Mouse (Mus musculus) layer of hippocampus, adult 9-10 months (tissue): ENCODE results near the gene Tnnt1.
A peak's percentile ranks its signal among the peaks of the same experiment; 100 is the strongest.
"Not testable (repeated sequence)": the region's sequence is repeated elsewhere in the genome, so short reads cannot be mapped to it uniquely, and the experiment has no call there.

Experiments used
- DNase-seq: peaks from one replicate; pipeline ENCODE4 v3.0.0; 2022; ENCODE audit warnings: low spot score

Tnnt1 gene

DNA sequence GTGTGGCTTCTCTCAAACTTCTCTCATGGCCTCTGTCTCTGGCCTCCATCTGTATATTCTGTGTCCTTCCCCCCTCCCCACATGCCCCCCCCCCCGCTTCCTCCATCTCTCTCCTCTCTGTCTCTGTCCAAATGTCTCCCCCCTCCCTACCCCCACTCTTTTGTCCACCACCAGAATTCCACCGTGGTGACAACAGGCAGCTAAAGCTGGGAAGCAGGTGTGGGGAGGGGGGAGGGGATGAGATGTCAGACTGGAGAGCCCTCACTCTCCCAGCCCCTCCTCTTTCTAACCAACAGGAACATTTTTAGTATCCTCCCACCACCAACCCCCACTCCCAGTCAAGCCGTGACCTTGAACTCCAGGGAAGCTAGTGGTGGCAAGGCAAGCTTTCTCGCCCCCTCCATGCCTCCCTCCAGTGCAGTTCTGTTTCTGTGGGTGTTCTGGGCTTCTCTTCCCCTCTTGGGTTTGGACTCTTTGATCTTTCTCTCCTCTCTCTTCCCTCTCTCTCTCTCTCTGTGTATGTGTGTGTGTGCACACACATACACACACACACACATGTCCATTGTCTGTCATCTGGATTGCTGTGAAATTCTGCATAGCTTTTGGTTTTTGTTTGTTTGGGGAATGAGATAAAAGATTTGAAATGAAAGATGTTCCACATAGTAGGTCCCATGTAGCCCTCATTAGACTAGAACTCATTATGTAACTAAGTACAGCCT lies at the start of gene Tnnt1:
Gene Tnnt1 (minus strand): TSS at position 51 of the 719 bp plus-strand sequence.
- DNase-seq: no peak

DNA sequence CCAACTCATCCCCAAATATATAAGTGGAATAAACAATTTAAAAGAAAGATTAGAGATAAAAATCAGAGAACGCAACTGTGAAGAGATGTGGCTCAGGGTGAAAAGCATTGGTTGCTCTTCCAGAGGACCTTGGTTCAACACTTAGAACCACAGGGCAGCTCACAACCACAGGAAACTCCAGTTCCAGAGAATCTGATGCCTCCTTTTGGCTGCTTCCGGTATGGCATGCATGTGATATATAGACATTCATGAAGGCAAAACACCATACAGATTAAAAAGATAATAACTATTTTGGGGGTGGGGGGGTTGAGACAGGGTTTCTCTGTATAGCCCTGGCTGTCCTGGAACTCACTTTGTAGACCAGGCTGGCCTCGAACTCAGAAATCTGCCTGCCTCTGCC lies 46.5 kb upstream of the Tnnt1 start:
- no peak for DNase-seq

DNA sequence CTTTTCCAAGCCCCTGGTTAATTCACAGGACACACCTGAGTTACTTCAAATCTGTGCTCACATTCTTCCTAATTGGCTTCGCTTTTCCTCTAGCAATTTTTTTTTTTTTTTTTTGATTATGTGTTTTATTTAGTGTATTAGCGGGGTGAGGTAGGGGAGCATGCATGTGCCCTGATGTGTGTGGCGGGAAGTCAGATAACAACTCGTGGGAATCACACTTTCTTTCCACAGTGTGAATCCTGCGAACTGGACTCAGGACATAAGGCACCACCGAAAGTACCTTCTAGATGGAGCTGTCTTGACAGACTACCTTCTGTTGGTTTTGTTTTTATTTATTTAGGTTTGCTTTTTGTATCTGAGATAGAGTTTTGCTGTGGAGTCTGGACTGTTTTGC lies 41.0 kb upstream of the Tnnt1 start:
- no peak for DNase-seq

DNA sequence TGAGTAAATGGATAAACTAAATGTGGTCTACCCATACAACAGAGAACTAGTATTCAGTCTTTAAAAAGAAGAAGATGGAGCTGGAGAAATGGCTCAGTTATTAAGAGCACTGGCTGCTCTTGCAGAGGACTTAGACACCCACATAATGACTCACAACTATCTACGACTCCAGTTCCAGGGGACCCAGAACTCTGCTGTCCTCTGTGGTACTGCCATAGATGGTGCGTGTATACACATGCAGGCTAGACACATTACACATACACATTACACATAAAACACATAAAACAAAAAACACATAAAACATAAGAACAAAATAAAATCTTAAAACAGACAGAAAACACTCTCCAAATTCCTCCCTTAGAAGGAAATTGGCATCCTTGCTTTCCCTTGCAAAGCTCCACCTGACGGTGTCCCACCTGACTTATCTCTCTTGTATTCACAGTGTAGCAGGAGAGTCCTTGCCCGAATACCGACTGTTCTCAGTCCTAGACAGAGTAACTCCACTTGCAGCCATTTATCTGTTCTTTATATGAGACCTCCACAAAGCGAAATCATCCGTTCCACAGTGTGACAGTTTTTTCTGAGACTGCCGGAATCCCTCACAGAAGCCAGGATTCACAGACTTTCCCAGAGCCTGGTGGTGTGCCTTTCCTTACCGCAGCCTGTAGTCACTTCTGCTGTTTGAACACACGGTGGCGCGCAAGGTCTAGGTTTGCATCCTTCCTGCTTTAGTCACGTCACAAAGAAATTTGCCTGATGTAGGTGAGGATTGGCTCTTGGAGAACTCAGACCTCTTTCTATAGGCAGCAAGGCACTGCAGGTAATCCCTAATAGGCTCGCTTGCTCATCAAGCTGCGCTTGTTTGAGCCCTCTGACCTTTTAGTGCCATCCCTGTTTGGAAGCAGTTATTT lies 40.3 kb upstream of the Tnnt1 start:
- DNase-seq: peak; percentile 67

DNA sequence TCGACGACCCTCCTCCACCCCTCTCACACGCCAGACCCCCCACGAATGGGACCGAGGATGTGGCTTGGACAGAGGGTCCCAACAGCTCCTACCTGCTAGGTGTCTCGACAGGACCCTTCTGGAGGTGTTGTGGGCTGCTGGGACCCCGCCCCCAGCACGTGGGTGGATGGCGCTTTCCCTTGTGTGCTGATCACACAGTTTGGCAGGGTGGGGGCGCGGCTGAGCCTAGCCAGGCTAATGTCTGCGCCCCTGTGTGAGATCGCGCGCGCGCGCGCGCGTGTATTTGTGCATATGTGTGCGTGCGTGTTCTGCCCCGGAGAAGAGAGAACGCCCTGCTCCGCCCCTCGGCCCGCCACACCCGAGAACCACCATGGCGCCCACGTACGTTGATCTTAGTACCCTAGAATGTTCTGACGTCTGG lies 31.0 kb upstream of the Tnnt1 start, which contains the start of gene Syt5:
Gene Syt5 (minus strand): TSS at position 321 of the 421 bp plus-strand sequence.
- no peak for DNase-seq

DNA sequence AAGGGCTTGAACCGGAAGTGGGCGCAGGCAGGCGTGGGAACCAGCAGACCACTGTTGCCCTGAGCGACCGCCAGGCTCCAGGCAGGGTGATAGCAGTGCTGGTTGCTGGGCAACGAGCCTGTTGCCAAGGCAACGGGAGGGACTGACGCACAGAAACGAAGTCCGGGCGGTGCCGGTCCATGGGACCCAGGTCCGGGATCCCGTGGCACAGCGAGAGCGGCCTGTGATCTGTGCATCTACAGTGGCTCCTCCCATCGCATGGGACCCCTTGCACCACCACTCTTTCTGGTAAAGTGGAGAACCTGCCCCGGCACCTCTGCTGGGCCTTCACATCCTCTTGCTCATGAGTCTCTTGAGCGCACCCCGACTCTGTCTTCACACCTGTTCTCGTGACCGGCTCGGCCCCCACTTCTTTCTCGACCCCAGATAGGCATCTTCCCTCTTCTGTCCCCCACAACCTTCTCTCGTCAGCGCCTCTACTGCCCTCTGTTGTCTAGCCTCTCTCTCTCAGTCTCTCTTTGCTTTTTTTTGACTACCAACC lies 30.5 kb upstream of the Tnnt1 start:
- peak; percentile 86 for DNase-seq

DNA sequence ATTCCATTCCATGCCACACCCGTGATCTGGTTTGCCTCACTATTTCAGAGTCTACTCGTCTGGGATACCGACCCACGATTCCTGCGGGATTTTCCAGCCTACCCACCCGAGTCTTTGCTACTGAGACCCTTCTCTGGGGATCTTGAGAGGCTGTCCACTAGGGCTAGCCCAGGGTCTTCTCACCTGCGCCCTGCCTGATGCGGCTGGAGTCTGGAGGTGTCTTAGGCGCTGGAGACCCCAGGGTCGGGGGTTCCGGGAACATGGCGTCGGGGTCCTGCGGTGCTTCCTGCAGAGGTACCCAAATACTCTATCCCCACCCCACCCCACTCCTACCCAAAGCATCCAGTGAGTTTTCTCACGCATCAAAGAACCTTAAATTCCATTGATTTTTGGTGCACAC lies 29.9 kb upstream of the Tnnt1 start:
- no peak for DNase-seq

DNA sequence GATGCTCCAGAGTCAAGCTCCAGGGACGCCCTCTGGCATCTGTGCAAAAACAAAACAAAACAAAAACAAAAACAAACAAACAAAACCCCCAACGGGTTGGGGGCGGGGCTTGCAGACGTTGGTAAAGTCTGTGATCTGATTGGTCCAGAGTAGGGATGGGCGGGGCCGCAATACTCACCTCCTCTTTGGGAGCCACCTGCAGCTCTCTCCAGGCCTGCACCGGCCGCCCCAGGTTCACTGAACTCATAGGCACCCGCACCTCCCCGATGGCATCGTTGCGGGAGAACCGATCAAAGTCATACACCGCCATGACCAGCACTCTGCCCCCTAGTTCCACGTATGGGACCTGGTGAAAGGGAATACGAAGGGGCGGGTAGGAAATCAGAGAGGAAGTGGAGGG lies 25.8 kb upstream of the Tnnt1 start:
- DNase-seq: no peak

DNA sequence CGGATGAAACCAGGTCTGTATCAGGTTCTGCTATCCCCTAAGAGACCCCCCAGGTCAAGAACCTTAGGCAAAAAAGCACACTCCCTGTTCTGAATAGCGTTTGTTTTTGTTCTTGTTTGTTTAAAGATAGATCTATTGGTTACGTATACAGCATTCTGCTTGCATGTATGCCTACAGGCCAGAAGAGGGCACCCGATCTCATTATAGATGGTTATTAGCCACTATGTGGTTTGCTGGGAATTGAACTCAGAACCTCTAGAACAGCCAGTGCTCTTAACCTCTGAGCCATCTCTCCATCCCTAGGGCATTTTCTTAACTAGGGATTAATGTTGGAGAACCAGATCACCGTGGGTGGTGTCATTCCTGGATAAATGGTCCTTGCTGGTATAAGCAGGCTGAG lies 25.2 kb upstream of the Tnnt1 start:
- DNase-seq: no peak

DNA sequence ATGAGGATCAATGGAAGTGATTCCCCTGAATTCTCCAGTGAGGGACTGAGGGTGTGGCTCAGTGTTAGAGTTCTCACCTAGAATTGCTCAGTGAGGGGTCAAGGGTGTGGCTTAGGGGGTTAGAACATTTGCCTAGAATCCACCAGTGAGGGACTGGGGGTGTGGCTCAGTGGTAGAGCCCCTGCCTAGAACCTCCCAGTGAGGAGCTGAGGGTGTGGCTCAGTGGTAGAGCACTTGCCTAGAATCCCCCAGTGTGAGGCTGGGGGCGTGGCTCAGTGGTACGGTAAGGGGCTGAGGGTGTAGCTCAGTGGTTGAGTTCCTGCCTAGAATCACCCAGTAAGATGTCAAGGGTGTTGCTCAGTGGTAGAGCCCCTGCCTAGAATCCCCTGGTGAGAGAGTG lies 22.8 kb upstream of the Tnnt1 start:
- DNase-seq: no peak

DNA sequence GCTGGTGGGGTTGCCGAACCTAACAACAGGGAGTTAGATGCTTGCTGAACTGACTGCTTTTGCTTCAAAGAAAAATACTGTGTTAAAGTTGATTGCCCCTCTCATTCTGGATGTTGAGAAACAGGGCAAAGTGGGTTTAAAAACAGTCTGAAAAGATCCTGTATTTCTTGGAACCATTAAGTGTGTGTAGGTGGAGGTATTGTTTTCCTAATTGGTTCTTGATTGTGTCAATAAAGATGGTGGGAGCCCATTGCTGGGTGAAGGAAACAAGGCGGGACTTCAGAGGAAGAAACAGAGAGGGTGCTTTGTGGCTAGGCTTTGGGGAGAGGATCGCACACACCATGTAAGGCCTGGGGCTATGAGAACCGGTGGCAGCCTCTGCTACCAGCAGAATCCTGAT lies 21.0 kb upstream of the Tnnt1 start:
- no peak for DNase-seq

DNA sequence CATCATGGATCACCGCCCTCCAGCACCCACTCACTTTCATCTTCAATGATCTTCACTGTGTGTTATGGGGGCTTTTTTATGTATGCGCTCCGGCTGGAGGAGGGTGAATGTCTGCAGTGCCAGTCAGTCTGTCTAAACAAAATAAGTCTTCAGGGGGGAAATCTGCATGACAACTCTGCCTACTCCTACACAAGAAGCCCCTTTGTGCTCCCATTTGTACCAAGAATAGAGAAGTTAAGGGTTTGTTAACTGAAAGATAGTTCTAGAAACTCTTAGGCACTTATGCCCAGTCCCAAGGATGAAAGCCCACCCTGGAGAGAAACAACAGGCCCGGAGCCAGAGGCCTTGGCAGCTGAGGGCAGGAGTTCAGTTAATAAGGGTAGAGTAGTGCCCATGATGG lies 20.2 kb upstream of the Tnnt1 start:
- DNase-seq: no peak

DNA sequence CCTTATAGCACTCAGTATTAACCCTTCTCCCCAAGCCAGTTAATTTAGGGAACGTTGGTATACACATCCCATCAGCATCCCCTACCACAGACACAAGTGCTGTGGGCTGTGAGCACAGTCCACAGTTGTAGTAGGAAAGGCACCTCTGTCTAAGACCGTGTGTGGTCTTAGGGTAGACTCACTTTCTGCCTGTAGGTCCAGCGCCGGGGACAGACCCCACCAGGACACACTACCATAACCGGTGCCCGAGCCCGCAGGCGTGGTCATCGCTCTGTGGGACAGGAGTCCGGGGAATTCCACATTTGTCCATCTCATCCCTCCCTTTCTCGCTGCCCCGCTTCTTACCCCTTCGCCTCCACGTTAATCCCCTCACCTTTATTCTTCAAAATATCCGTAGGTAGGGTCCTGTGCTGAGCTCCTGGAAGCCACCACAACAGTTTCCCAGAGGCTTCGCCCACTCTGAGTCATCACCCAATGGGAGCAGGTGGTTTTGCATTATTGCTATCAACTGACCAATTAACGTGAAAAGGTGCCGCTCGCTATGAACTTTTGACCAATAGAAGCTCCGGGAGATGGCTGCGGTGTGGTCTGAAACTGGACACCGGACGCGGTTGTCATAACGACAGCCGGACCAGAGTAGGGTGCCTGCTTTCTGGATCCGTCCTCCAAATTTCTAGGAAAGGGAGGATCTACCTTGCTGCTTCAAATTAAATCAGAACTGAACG lies 16.0 kb upstream of the Tnnt1 start, which contains the start of gene Dnaaf3:
Gene Dnaaf3 (minus strand): TSS at position 449 of the 725 bp plus-strand sequence.
- DNase-seq: no peak

DNA sequence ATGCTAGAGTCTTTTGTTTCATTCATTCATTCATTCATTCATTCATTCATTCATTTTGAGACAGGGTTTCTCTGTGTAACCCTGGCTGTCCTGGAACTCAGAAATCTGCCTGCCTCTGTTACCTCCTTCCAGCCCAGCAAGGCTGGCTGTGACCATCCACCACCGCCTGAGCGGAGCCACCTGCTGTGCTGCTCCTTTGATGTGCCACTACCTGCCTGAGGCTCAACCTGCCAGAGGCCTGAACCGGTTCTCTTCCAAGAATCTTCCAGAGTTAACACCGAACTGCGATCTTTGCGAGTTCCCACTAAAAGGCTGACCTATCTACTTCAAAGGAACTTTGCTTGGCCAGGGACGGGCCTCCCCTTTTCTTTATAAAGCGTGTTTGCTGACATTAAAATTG lies 14.0 kb upstream of the Tnnt1 start:
- DNase-seq: not testable (repeated sequence)

DNA sequence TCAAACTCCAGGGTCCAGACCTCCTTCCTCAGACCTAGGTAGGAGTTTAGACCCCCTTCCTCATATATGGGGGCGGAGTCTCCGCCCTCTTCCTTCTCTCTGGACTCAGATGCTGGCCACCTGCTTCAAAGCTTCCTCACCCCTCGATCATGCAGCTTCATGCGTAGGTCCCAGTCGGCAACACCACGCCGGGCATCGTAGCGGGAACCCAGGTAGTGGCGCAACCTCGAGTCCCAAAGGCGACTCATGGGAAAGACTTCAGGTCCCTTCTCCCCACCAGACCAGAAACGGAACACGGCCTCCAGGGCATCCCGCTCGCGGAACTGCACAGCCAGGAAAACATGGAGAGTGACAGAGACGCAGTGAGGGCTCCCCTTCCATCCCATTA lies 11.1 kb upstream of the Tnnt1 start:
- no peak for DNase-seq

DNA sequence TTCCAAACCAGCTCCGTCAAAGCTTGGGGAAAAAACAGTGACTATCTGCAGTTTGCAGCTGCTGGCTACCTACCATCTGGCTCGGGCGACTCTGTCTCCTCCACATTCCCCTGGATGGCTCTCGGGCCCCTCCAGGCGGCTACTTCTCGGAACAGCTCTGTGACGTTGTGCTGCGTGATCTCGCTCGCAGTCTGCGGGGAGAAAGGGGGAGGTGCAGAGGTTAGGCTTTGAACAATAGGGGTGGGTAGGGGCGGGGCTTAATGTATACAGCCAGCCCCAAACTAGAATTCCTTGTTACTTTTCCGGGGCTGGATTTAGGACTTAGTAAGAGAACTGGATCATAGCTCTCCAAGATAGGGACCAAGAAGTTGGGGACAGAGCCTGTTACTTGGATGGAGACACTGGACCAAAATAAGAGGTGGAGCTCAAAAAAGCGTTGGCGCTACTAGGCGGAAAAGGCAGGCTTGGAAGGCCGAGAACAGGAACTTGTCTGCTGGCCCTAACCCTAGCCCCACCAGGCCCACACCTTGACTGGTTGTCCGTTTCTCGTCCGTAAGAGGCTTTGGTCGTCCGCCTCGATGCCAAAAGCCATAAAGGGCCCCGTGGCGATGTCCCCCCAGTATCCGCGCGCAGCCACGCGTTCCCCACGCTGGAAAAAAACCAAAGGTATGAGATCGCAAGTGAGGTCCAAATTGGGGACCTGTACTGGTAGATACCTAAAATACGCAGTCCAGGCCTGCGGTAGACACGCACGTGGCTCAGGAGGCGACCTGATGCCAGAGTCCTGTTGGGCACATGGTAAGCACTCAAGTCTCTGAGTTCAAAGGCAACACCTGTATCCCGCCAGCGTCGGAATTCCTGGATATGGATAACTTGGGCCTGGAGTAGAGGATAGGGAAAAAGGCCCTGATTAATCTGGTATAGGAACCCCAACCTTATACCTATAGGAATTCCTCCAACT lies 10.4 kb upstream of the Tnnt1 start:
- no peak for DNase-seq

DNA sequence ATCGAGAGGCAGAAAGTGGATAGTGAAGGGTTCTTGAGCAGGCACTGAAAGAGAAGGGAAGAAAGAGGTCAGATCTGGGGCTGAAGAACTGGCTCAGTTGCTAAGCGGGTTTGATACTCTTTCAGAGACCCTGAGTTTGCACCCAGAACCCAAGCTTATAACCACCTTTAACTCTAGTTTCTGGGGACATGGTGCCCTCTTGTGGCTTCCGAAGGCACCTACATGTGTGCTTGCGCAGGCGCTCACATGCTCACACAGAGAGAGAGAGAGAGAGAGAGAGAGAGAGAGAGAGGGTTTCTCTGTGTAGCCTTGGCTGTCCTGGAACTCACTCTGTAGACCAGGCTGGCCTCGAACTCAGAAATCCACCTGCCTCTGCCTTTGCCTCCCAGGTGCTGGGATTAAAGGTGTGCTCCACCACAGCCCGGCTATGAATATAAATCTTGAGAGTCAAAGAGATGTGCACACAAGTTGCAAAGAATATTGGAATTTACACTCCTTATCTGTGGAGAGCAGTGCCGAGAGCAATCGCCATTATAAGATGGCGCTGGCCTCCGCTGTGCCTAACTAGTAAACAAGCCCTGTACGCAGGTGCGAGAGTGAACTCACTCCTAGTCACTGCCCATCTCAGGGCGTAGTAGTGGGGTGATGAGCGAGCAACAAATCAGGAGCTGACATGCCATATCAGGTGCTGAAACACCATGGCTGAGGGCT lies 8.2 kb upstream of the Tnnt1 start, which contains the start of gene Tnni3:
Gene Tnni3 (minus strand): TSS at position 18 of the 711 bp plus-strand sequence.
- DNase-seq: not testable (repeated sequence)

DNA sequence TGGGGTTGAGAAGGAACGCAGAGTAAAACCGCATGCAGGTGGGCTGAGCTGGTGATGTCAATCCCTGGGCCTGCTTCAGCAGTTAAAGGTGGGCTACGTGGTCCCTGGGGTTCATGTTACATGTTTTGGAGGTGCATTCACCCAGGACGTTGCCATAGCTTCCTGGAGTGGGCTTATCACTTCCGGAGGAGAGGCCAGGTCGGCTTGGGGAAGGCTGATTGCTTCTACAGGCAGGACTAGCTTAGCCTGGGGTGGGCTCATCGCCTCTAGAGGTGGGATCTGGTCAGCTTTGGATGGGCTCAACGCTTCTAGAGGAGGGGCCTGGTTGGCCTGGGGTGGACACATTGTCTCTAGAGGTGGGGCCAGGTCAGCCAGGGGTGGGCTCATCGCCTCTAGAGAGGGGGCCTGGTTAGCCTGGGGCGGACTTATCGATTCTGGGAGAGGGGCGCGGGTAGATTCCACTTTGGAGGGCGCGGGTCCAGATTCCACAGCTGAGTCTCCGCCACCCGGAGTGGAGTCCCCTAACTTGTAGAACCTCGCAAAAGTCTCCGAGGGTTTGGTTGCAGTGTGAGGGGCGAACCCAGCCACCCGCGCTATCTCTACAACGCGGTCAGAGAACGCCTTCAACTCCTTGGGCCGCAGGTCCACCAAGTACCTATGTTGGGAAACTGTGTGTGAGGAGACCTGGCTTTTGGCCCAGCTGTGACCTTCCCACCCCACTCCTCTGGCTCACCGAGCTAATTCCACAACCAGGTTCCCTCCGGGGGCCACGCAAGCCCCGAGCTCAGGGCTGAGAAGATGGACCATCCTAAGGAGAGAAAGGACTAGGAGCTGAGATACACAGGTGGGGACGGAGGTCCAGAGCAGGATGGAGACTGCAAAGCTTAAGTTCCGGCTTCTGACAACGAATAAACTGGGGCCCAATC lies 7.3 kb upstream of the Tnnt1 start:
- DNase-seq: no peak

DNA sequence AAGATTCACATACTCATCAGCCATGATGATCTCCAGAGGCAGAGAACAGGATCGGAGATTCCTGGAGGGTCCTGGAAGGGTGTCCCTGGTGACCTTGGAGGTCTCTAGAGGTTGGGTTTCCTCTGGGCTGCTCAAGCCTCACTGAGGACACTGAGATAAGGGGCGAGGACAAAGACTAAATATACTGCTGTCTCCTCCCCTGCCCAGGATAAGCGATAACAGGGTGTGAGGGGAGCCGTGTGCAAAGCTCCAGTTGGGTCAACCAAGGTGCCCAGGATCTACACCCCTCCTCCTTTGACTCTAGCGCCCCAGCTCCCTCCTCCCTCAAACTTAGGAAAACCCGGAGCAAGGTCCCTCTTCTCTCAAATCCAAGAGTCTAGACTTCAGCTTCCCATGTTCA lies 6.1 kb upstream of the Tnnt1 start:
- no peak for DNase-seq
